Mouse (Mus musculus) liver, adult 2 months (tissue): ENCODE data around the gene Notch4.

Experiments used
- CTCF ChIP-seq: fragments of 200-500 bp; IDR thresholded peaks from 2 replicates; pipeline ENCODE4 v1.5.1; 2011; ENCODE audit warnings: low read depth, low read length, control low read depth
- POLR2A ChIP-seq: fragments of 200-500 bp; IDR thresholded peaks from 2 replicates; pipeline ENCODE4 v1.6.1; 2011; ENCODE audit warnings: low read length, control low read depth; ENCODE audit not compliant: insufficient read depth; ENCODE audit errors: extremely low read depth

DNA sequence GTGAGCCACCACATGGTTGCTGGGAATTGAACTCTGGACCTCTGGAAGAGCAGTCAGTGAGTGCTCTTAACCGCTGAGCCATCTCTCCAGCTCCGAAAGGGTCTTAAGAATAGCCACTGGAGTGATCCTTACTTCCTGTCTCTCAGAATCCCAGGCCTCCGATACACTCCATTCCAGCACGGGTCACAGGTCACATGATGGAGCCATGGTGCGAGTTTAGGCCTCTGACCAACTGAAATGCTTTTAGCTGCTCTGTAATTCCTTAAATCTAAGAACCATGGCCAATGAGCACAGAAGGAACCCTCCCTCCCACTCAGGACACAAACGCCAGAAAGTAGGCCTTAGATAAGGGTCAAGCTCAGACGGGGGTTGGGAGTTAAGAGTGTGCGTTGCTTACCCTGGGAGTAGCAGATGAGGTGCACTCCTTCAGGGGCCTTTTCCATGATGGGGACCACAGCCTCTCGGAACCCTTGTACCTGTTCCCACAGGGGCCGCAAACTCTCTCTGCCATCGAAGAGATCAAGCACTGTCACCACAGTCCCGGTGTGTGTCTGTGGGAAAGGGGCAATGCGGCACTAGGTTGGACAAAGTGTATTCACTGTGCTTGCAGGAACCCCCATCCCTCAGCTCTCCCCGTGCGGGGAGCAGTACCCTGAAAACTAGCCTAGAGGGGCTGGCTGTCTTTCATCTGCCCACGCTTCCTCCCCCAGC lies 62.1 kb downstream of the Notch4 start:
- TF ChIP-seq POLR2A (no peak), CTCF (no peak)
